Mouse (Mus musculus): ENCODE measurements at regions not wholly inside any gene's neighbourhood (a gene's known extent, or its start where the extent isn't known, plus 50 kb on each side); places are given as distances from the start of the nearest gene placed in this dataset.

DNA sequence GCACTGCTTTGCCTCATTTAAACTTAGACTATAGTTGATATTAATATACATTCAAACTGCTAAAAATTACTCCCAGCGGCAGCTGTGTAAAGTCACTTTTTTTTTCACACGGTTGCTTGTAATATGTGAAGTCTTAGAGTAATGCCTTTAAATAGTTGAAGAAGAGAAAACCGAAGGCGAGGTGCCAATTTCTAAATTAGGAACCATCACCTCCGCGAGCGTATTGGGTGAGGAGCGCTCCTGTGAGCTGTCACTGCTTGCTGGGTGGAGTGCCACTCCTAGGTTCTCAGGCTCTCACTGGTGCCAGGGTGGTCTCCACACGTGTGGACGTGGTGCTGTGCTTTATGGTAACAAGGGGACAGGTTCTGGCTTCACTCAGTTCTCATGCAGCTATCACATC lies 82.8 kb upstream of the Nectin3 start:
- DNase-seq (ENCODE audit: low read depth), result no peak
- no peak for TF ChIP-seq POLR2A (IDR thresholded peaks at IDR 0.05; ENCODE audit: borderline replicate concordance, extremely low read depth, insufficient read depth, insufficient read length, poor library complexity, severe bottlenecking)
- no peak for TF ChIP-seq CTCF (IDR thresholded peaks at IDR 0.05; ENCODE audit: borderline replicate concordance, extremely low read depth, insufficient read depth, insufficient read length)

DNA sequence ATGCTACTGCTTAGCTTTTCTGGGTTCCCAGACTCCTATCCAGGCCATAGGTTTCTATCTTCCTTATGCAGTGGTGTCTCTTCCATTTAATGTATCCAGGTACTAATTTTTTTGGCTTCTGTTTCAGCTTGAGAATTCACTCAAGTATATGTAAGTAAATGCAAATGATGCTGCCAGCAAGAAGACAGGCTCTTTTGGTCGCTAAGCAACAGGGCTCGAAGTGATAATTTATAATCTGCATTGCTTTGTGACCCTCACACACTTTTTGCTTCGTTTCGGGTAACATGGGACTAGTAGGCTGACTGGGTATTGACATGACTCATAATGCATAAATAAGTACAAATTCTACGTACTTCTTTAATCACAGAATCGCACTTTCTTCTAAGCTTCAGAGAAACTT lies 75.9 kb upstream of the Nectin3 start:
- TF ChIP-seq POLR2A (IDR thresholded peaks at IDR 0.05; ENCODE audit: borderline replicate concordance, extremely low read depth, insufficient read depth, insufficient read length, poor library complexity, severe bottlenecking), result no peak
- TF ChIP-seq CTCF (IDR thresholded peaks at IDR 0.05; ENCODE audit: borderline replicate concordance, extremely low read depth, insufficient read depth, insufficient read length), result no peak
- DNase-seq (ENCODE audit: low read depth), result peak; percentile 62

DNA sequence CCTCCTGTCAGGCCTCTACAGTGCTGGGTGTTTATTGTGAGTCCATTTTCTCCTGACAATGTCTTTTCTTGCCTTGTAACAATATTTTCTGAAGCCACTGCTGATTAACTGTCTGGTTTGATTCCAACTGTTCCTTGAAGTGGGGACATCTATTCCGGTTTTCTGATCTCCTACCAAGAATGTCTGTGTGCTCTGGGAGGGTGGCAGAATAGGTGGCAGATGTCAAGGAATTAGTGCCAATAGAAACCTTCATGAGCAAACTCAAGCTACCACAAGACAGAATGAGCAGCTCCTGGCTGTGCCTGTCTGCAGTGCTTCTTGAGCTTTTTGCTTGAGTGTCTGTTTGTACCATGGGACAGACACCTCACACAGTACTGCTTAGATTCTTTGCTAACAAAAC lies 69.1 kb upstream of the Nectin3 start:
- DNase-seq (ENCODE audit: low read depth), result peak; percentile 52

DNA sequence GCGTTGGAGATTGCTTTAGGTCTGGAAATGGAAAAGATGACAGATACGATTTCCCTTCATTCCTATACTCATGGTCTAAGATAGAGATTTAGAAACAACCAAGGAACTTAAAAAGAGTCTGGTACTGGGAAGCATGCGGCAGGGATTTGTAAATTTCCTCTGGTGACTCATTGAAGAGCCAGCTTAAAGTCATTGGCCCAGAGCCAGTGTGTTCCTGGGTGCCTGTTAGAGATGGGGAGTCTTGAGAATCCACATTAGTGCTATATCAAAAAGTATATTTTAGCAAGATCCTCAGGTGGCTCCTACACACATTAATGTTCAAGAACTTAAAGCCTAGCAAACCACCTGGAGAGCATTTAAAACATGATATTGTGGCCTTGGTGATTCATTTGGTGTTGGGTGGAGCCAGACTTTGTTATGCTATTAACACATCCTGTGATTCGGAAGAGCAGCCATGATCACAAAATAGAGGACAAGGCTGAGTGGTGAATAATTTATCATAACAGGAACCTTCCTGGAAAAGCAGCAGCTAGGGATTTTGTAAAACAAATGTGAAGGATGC lies 67.8 kb upstream of the Nectin3 start:
- no peak for DNase-seq (ENCODE audit: low read depth)
- no peak for TF ChIP-seq POLR2A (IDR thresholded peaks at IDR 0.05; ENCODE audit: borderline replicate concordance, extremely low read depth, insufficient read depth, insufficient read length, poor library complexity, severe bottlenecking)
- no peak for TF ChIP-seq CTCF (IDR thresholded peaks at IDR 0.05; ENCODE audit: borderline replicate concordance, extremely low read depth, insufficient read depth, insufficient read length)

More for the DNA sequence above, 69.1 kb upstream of the Nectin3 start:
- no peak for TF ChIP-seq POLR2A (IDR thresholded peaks at IDR 0.05; ENCODE audit: borderline replicate concordance, extremely low read depth, insufficient read depth, insufficient read length, poor library complexity, severe bottlenecking)
- no peak for TF ChIP-seq CTCF (IDR thresholded peaks at IDR 0.05; ENCODE audit: borderline replicate concordance, extremely low read depth, insufficient read depth, insufficient read length)

DNA sequence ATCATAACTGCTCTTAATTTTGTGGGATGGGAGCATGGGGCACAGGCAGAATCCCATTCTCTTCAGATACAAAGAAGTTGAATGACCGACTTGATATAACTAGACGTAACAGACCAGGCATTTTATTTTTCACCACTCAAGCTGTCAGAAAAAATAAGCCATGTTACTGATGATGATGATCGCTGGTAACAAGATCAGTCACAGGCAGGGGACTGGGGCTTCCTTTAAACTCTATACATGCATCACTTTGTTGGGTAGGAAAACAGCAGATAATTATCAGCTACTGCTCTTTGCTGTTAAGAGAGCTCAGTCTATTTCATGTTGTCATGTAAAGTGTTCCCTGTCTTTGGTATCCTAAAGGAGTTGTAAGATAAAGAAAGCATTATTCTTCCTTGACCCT lies 59.0 kb upstream of the Nectin3 start:
- no peak for DNase-seq (ENCODE audit: low read depth)

DNA sequence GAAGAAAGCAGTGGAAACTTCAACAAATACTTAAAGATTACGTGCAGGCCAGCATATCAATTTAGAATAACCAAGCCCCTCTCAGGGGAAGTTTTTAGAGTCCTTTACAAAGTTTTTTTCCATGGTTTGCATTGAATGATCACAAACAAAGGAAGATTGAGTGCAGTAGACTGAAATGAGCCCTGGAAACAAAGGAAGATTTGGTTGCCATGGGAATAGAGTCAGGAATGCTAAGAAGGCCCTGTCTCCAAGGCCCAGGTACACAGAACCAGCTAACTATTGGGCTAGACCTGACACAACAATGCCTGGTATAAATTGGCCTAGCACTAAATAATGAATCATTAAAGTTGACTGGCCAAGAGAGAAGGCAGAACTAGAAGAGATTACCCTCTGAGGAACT lies 49.9 kb upstream of the Nectin3 start:
- TF ChIP-seq CTCF (IDR thresholded peaks at IDR 0.05; ENCODE audit: borderline replicate concordance, extremely low read depth, insufficient read depth, insufficient read length) (no peak), POLR2A (IDR thresholded peaks at IDR 0.05; ENCODE audit: borderline replicate concordance, extremely low read depth, insufficient read depth, insufficient read length, poor library complexity, severe bottlenecking) (no peak)
- peak; percentile 55 for DNase-seq (ENCODE audit: low read depth)

More for the DNA sequence above, 59.0 kb upstream of the Nectin3 start:
- no peak for TF ChIP-seq POLR2A (IDR thresholded peaks at IDR 0.05; ENCODE audit: borderline replicate concordance, extremely low read depth, insufficient read depth, insufficient read length, poor library complexity, severe bottlenecking)
- no peak for TF ChIP-seq CTCF (IDR thresholded peaks at IDR 0.05; ENCODE audit: borderline replicate concordance, extremely low read depth, insufficient read depth, insufficient read length)

Data from brain, embryonic 14.5 days (tissue).